Mouse (Mus musculus) midbrain, embryonic 11.5 days (tissue): Measurements from ENCODE around the gene Golim4. TPM values are rescaled to one million over a fixed set of nuclear protein-coding genes. Genes with fewer than 3 reads are reported as not detected.

Experiments used
- ATAC-seq: fragments of 200-750 bp; cut with Nextera tagmentation; 2 replicates; pipeline ENCODE4 v1.8.0; 2017; ENCODE audit warnings: moderate TSS enrichment, moderate library complexity; ENCODE audit not compliant: low FRiP score
- DNase-seq: peaks from one replicate; pipeline ENCODE4 v3.0.0; 2015; ENCODE audit warnings: low spot score; ENCODE audit errors: missing footprints
- H3K27ac ChIP-seq: fragments of 300-500 bp; sonication (generic); 2 replicates; pipeline ENCODE4 v1.5.1; 2014; ENCODE audit warnings: low read depth, low read length
- H3K27me3 ChIP-seq: fragments of 300-500 bp; sonication (generic); 2 replicates; pipeline ENCODE4 v1.6.1; 2014; ENCODE audit warnings: mild to moderate bottlenecking, low read length, moderate library complexity, mixed read lengths; ENCODE audit not compliant: control insufficient read depth, insufficient read depth
- H3K36me3 ChIP-seq: fragments of 300-500 bp; sonication (generic); 2 replicates; pipeline ENCODE4 v1.6.1; 2014; ENCODE audit warnings: mild to moderate bottlenecking, low read length, moderate library complexity, mixed read lengths; ENCODE audit not compliant: control insufficient read depth, insufficient read depth
- H3K4me1 ChIP-seq: fragments of 300-500 bp; sonication (generic); 2 replicates; pipeline ENCODE4 v1.6.1; 2014; ENCODE audit warnings: low read length; ENCODE audit not compliant: control insufficient read depth, insufficient read depth
- H3K4me2 ChIP-seq: fragments of 300-500 bp; sonication (generic); 2 replicates; pipeline ENCODE4 v1.6.1; 2014; ENCODE audit warnings: mild to moderate bottlenecking, moderate library complexity
- H3K4me3 ChIP-seq: fragments of 300-500 bp; sonication (generic); 2 replicates; pipeline ENCODE4 v1.5.1; 2014; ENCODE audit warnings: low read depth, low read length
- H3K9ac ChIP-seq: fragments of 300-500 bp; sonication (generic); 2 replicates; pipeline ENCODE4 v1.6.1; 2014; ENCODE audit warnings: low read length
- H3K9me3 ChIP-seq: fragments of 300-500 bp; sonication (generic); 2 replicates; pipeline ENCODE4 v1.6.1; 2016; ENCODE audit warnings: low read length; ENCODE audit not compliant: control insufficient read depth
- WGBS: fragments of 180-500 bp; shearing (Covaris S2); extraction: QIAGEN DNeasy Blood & Tissue Kit; methylation state at CpG from one replicate; pipeline ENCODE4 v1.1.7; 2014; 5-methylcytosine and 5-hydroxymethylcytosine counted together
- polyA plus RNA-seq: library from polyadenylated mRNA; unstranded; fragments of >200 nt; fragmentation: Nextera tagmentation; extraction: Ambion mirVana; gene quantifications from 2 replicates; pipeline ENCODE4 v1.2.1, GENCODE M21; 2014

Golim4 gene
- polyA plus RNA-seq, 1 experiment from 2014 or later: 46.7 TPM

GRCm38 (mm10) chr3:75952328-75953060 lies 4.3 kb downstream of the Golim4 start:
- ATAC-seq (no peak), DNase-seq (no peak)
- no peak overlapping the region for H3K9ac ChIP-seq
- H3K27ac ChIP-seq: no peak overlapping the region
- no peaks in the 10 kb centered on the region for H3K36me3 ChIP-seq
- no peaks in the 10 kb centered on the region for H3K27me3 ChIP-seq
- WGBS: 77% methylated on average over 5 of the region's 5 CpGs
- H3K9me3 ChIP-seq: no peaks in the 10 kb centered on the region
- no peak overlapping the region for H3K4me3 ChIP-seq
- H3K4me2 ChIP-seq: no peak overlapping the region
- peaks cover 18% of the 10 kb centered on the region for H3K4me1 ChIP-seq

- H3K27me3 ChIP-seq: no peaks in the 10 kb centered on the region
- no peak for ATAC-seq
- 0 out of 2 replicates have a peak, but pooled peaks cover 2% of the 10 kb centered on the region for H3K9me3 ChIP-seq
- H3K36me3 ChIP-seq: peaks cover 3% of the 10 kb centered on the region; the same call in 1 of the 2 replicates
- no peak for DNase-seq
- H3K4me2 ChIP-seq: no peak overlapping the region
- H3K4me3 ChIP-seq: no peak overlapping the region
- no peak overlapping the region for H3K27ac ChIP-seq
- peaks cover 18% of the 10 kb centered on the region for H3K4me1 ChIP-seq
- H3K9ac ChIP-seq: no peak overlapping the region
- WGBS: 83% methylated on average over 6 of the region's 6 CpGs
These were observed 5.9 kb downstream of the Golim4 start for GRCm38 (mm10) chr3:75950897-75951296.

GRCm38 (mm10) chr3:75949358-75949757 lies 7.4 kb downstream of the Golim4 start:
- Histone ChIP-seq H3K9me3 (0 out of 2 replicates have a peak, but pooled peaks cover 2% of the 10 kb centered on the region), H3K27me3 (no peaks in the 10 kb centered on the region), H3K36me3 (peaks cover 3% of the 10 kb centered on the region; the same call in 1 of the 2 replicates), H3K9ac (no peak overlapping the region), H3K4me1 (peaks cover 8% of the 10 kb centered on the region), H3K27ac (no peak overlapping the region), H3K4me2 (no peak overlapping the region), H3K4me3 (no peak overlapping the region)
- 85% methylated on average over 5 of the region's 5 CpGs for WGBS
- ATAC-seq (no peak), DNase-seq (no peak)

GRCm38 (mm10) chr3:75948541-75949095 lies 8.1 kb downstream of the Golim4 start:
- no peak overlapping the region for H3K4me2 ChIP-seq
- H3K9me3 ChIP-seq: 0 out of 2 replicates have a peak, but pooled peaks cover 2% of the 10 kb centered on the region
- DNase-seq (no peak), ATAC-seq (no peak)
- no peak overlapping the region for H3K9ac ChIP-seq
- peaks cover 3% of the 10 kb centered on the region; the same call in 1 of the 2 replicates for H3K36me3 ChIP-seq
- no peak overlapping the region for H3K4me3 ChIP-seq
- H3K4me1 ChIP-seq: peaks cover 3% of the 10 kb centered on the region; the same call in 1 of the 2 replicates
- WGBS: 80% methylated on average over 2 of the region's 2 CpGs
- no peaks in the 10 kb centered on the region for H3K27me3 ChIP-seq
- H3K27ac ChIP-seq: no peak overlapping the region

GRCm38 (mm10) chr3:75948003-75948402 lies 8.7 kb downstream of the Golim4 start:
- no peak overlapping the region for H3K9ac ChIP-seq
- H3K4me2 ChIP-seq: no peak overlapping the region
- no peak overlapping the region for H3K4me3 ChIP-seq
- peaks cover 3% of the 10 kb centered on the region; the same call in 1 of the 2 replicates for H3K4me1 ChIP-seq
- no peak for DNase-seq
- ATAC-seq: no peak
- H3K27ac ChIP-seq: no peak overlapping the region
- H3K9me3 ChIP-seq: 0 out of 2 replicates have a peak, but pooled peaks cover 2% of the 10 kb centered on the region
- H3K36me3 ChIP-seq: peaks cover 3% of the 10 kb centered on the region; the same call in 1 of the 2 replicates
- 92% methylated on average over 1 of the region's 1 CpGs for WGBS
- H3K27me3 ChIP-seq: no peaks in the 10 kb centered on the region

GRCm38 (mm10) chr3:75942303-75943060 lies 14.3 kb downstream of the Golim4 start:
- Histone ChIP-seq H3K27ac (no peak overlapping the region), H3K4me1 (no peaks in the 10 kb centered on the region), H3K9me3 (0 out of 2 replicates have a peak, but pooled peaks cover 2% of the 10 kb centered on the region), H3K36me3 (peaks cover 3% of the 10 kb centered on the region; the same call in 1 of the 2 replicates), H3K27me3 (no peaks in the 10 kb centered on the region), H3K4me3 (no peak overlapping the region), H3K4me2 (no peak overlapping the region), H3K9ac (no peak overlapping the region)
- 84% methylated on average over 12 of the region's 12 CpGs for WGBS
- no peak for ATAC-seq
- no peak for DNase-seq

- H3K4me1 ChIP-seq: no peaks in the 10 kb centered on the region
These were observed 14.9 kb downstream of the Golim4 start for GRCm38 (mm10) chr3:75941864-75942263.

GRCm38 (mm10) chr3:75936152-75936551 lies 20.6 kb downstream of the Golim4 start:
- H3K4me2 ChIP-seq: no peak overlapping the region
- no peak overlapping the region for H3K9ac ChIP-seq
- H3K4me1 ChIP-seq: no peaks in the 10 kb centered on the region
- DNase-seq (no peak), ATAC-seq (no peak)
- no peaks in the 10 kb centered on the region for H3K36me3 ChIP-seq
- 91% methylated on average over 2 of the region's 2 CpGs for WGBS
- H3K9me3 ChIP-seq: peaks cover 3% of the 10 kb centered on the region; the same call in 1 of the 2 replicates
- no peak overlapping the region for H3K27ac ChIP-seq
- H3K27me3 ChIP-seq: no peaks in the 10 kb centered on the region
- H3K4me3 ChIP-seq: no peak overlapping the region

More at GRCm38 (mm10) chr3:75941864-75942263, 14.9 kb downstream of the Golim4 start:
- ATAC-seq: no peak
- Histone ChIP-seq H3K36me3 (no peaks in the 10 kb centered on the region; the same call in 1 of the 2 replicates), H3K9ac (no peak overlapping the region), H3K9me3 (no peaks in the 10 kb centered on the region), H3K4me2 (no peak overlapping the region), H3K27ac (no peak overlapping the region), H3K4me3 (no peak overlapping the region), H3K27me3 (no peaks in the 10 kb centered on the region)
- DNase-seq: no peak
- 65% methylated on average over 1 of the region's 1 CpGs for WGBS
